14 mouse cellular contexts compared by ENCODE assay signal in the genomic region with DNA sequence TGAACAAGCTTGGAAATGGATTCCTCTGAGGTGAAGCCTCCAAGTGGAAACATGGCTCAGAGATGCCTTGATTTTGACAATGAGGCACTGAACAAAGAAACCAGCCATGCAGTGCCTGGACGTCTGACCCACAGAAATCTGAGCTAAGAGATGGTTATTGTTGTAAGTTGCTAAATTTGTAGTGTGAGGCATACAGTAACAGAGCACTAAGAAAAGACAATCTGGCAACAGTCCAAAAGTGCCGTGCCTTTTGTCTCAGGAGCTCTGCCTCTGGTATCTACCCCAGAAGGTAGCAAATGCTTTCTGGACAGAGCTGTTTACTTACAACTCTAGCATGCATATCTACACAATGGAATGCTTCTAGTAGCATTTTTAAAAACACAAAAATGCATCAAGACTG. TPM values are rescaled to one million over a fixed set of nuclear protein-coding genes. Genes with fewer than 3 reads are reported as not detected.
DNase-seq lines count a peak whose midpoint lies in the region; ATAC-seq and TF ChIP-seq lines count a peak whose summit lies in the region.
"Had no signal": no experiment of that assay in that cellular context is flagged by ENCODE, and none has a peak within 500 bp of the region (broad histone marks: within the 10 kb centered on the region; RNA-seq: fewer than 3 reads in every experiment).

No protein-coding gene starts in this region.

- no peak overlapping the region for H3K4me2 ChIP-seq in hindbrain, embryonic 13.5 days
- no peak overlapping the region for H3K4me2 ChIP-seq in hindbrain, embryonic 11.5 days (replicated peaks; ENCODE audit: low read depth, low read length)
- H3K4me2 ChIP-seq in heart, embryonic 12.5 days: no peak overlapping the region
- H3K4me2 ChIP-seq in myocyte (ENCODE audit: low read depth): peak overlapping the region; percentile 48
- H3K4me2 ChIP-seq: stomach, embryonic 15.5 days had no signal

- H3K79me2 ChIP-seq in myocyte (ENCODE audit: control insufficient read depth, insufficient read depth): peaks cover 26% of the 10 kb centered on the region

- DNase-seq in hindbrain, embryonic 11.5 days (ENCODE audit: low spot score): no peak
- DNase-seq in lung, postnatal 10 days: peak; percentile 46
- DNase-seq in lung, postnatal 25 days (ENCODE audit: low spot score): no peak
- no peak for DNase-seq in frontal cortex, adult 2 months (ENCODE audit: extremely low spot score in 1 of 2, low spot score in 1 of 2)
- DNase-seq in midbrain, embryonic 10.5 days (ENCODE audit: low spot score): no peak
- DNase-seq: right cerebral cortex, postnatal 25 days had no signal

- 31% methylated on average over 2 of the region's 2 CpGs for WGBS in hindbrain, embryonic 13.5 days
- 55% methylated on average over 2 of the region's 2 CpGs for WGBS in hindbrain, embryonic 11.5 days
- WGBS in heart, embryonic 12.5 days: 6% methylated on average over 2 of the region's 2 CpGs
- 72% methylated on average over 2 of the region's 2 CpGs for WGBS in midbrain, embryonic 10.5 days

- H3K9ac ChIP-seq in hindbrain, embryonic 13.5 days: no peak overlapping the region
- H3K9ac ChIP-seq in hindbrain, embryonic 11.5 days (ENCODE audit: low read depth, low read length): no peak overlapping the region
- H3K9ac ChIP-seq in heart, embryonic 12.5 days: no peak overlapping the region
- H3K9ac ChIP-seq: stomach, embryonic 15.5 days had no signal

- no peak for TF ChIP-seq POLR2A in myocyte (IDR thresholded peaks at IDR 0.05; ENCODE audit: insufficient read length, low read depth)

- H3K4me3 ChIP-seq in hindbrain, embryonic 13.5 days: no peak overlapping the region
- H3K4me3 ChIP-seq in hindbrain, embryonic 11.5 days (ENCODE audit: low read depth, low read length): no peak overlapping the region
- H3K4me3 ChIP-seq in heart, embryonic 12.5 days: no peak overlapping the region
- no peak overlapping the region for H3K4me3 ChIP-seq in myocyte
- H3K4me3 ChIP-seq in midbrain, embryonic 10.5 days: no peak overlapping the region
- H3K4me3 ChIP-seq: forebrain, embryonic 10.5 days; megakaryocyte, embryonic 14.5 days; stomach, embryonic 15.5 days had no signal

- H3ac ChIP-seq in myocyte (ENCODE audit: control insufficient read depth, insufficient read length): no peak overlapping the region

- H3K4me1 ChIP-seq in hindbrain, embryonic 13.5 days (replicated peaks): peaks cover 10% of the 10 kb centered on the region
- H3K4me1 ChIP-seq in hindbrain, embryonic 11.5 days (replicated peaks; ENCODE audit: control insufficient read depth, insufficient read depth, low read length): no peaks in the 10 kb centered on the region
- H3K4me1 ChIP-seq in heart, embryonic 12.5 days (replicated peaks): peaks cover 49% of the 10 kb centered on the region
- H3K4me1 ChIP-seq in midbrain, embryonic 10.5 days: no peaks in the 10 kb centered on the region
- H3K4me1 ChIP-seq: forebrain, embryonic 10.5 days; stomach, embryonic 15.5 days had no signal

- no peak for ATAC-seq in hindbrain, embryonic 13.5 days (ENCODE audit: low FRiP score)
- ATAC-seq in hindbrain, embryonic 11.5 days (ENCODE audit: low FRiP score): no peak
- peak; percentile 58; the same call in 1 of the 2 replicates for ATAC-seq in heart, embryonic 12.5 days (ENCODE audit: insufficient number of reproducible peaks, low FRiP score)
- ATAC-seq: intestine, postnatal 0 days had no signal

- H3K27me3 ChIP-seq in hindbrain, embryonic 13.5 days: no peaks in the 10 kb centered on the region
- no peaks in the 10 kb centered on the region for H3K27me3 ChIP-seq in hindbrain, embryonic 11.5 days (ENCODE audit: control insufficient read depth, insufficient read depth, low read length)
- no peaks in the 10 kb centered on the region for H3K27me3 ChIP-seq in heart, embryonic 12.5 days (replicated peaks)
- no peaks in the 10 kb centered on the region for H3K27me3 ChIP-seq in myocyte (ENCODE audit: control insufficient read depth, insufficient read depth, insufficient read length)
- H3K27me3 ChIP-seq in midbrain, embryonic 10.5 days (ENCODE audit: low read depth, poor library complexity, severe bottlenecking): no peaks in the 10 kb centered on the region
- H3K27me3 ChIP-seq: CH12.LX; stomach, embryonic 15.5 days had no signal

- peak overlapping the region; percentile 32; the same call in 1 of the 2 replicates for H3K27ac ChIP-seq in hindbrain, embryonic 13.5 days
- no peak overlapping the region for H3K27ac ChIP-seq in hindbrain, embryonic 11.5 days (ENCODE audit: low read depth, low read length)
- peak overlapping the region; percentile 68 for H3K27ac ChIP-seq in heart, embryonic 12.5 days (ENCODE audit: poor library complexity, severe bottlenecking)
- no peak overlapping the region for H3K27ac ChIP-seq in midbrain, embryonic 10.5 days (replicated peaks)
- H3K27ac ChIP-seq: forebrain, embryonic 10.5 days; stomach, embryonic 15.5 days had no signal

- H3K9me3 ChIP-seq in hindbrain, embryonic 13.5 days: no peaks in the 10 kb centered on the region
- no peaks in the 10 kb centered on the region for H3K9me3 ChIP-seq in hindbrain, embryonic 11.5 days (ENCODE audit: control insufficient read depth, low read length)
- H3K9me3 ChIP-seq in heart, embryonic 12.5 days (replicated peaks): no peaks in the 10 kb centered on the region
- H3K9me3 ChIP-seq in midbrain, embryonic 10.5 days (replicated peaks): no peaks in the 10 kb centered on the region
- H3K9me3 ChIP-seq: forebrain, embryonic 10.5 days; stomach, embryonic 15.5 days had no signal

- peaks cover 9% of the 10 kb centered on the region for H3K36me3 ChIP-seq in hindbrain, embryonic 13.5 days
- no peaks in the 10 kb centered on the region for H3K36me3 ChIP-seq in hindbrain, embryonic 11.5 days (ENCODE audit: control insufficient read depth, insufficient read depth, low read length)
- peaks cover 9% of the 10 kb centered on the region for H3K36me3 ChIP-seq in heart, embryonic 12.5 days
- peaks cover 10% of the 10 kb centered on the region for H3K36me3 ChIP-seq in myocyte (ENCODE audit: control insufficient read depth, insufficient read depth)
- peaks cover 6% of the 10 kb centered on the region for H3K36me3 ChIP-seq in midbrain, embryonic 10.5 days
- H3K36me3 ChIP-seq: stomach, embryonic 15.5 days had no signal

TF ChIP-seq in myocyte, 11 proteins besides CTCF, POLR2A, EP300 and RAD21:
- no peak for TF ChIP-seq E2F4 (IDR thresholded peaks at IDR 0.05; ENCODE audit: insufficient read depth)
- TF ChIP-seq SRF (IDR thresholded peaks at IDR 0.05; ENCODE audit: control insufficient read depth, insufficient read length, low read depth): no peak
- no peak for TF ChIP-seq POLR2AphosphoS2 (IDR thresholded peaks at IDR 0.05; ENCODE audit: insufficient read length, low read depth)
- TF ChIP-seq REST (IDR thresholded peaks at IDR 0.05; ENCODE audit: insufficient read depth, insufficient read length): no peak
- TF ChIP-seq TCF12 (IDR thresholded peaks at IDR 0.05; ENCODE audit: insufficient read depth, poor library complexity, severe bottlenecking): no peak
- no peak for TF ChIP-seq TCF3 (IDR thresholded peaks at IDR 0.05; ENCODE audit: insufficient read length, low read depth)
- TF ChIP-seq USF1 (IDR thresholded peaks at IDR 0.05; ENCODE audit: low read depth): no peak
- TF ChIP-seq MYOD1 (IDR thresholded peaks at IDR 0.05; ENCODE audit: control insufficient read depth in 1 of 3, insufficient read length in 2 of 3, low read depth in 2 of 3): no peak
- TF ChIP-seq MYOG (IDR thresholded peaks at IDR 0.05; ENCODE audit: control insufficient read depth in 1 of 3, insufficient read depth in 1 of 3, insufficient read length in 2 of 3, low read depth in 2 of 3): no peak
- no peak for TF ChIP-seq CEBPB (IDR thresholded peaks at IDR 0.05; ENCODE audit: insufficient read depth, poor library complexity, severe bottlenecking)
- no peak for TF ChIP-seq MAX (IDR thresholded peaks at IDR 0.05; ENCODE audit: low read depth)

RNA-seq across cellular contexts. Expression of a gene that starts 13.3 kb away (rescaled TPM):
- 7.4 and 8.3 TPM in 2 replicates for polyA plus RNA-seq in hindbrain, embryonic 13.5 days (2015; fragmentation: Nextera tagmentation; extraction: Ambion mirVana)
- 2.9 and 4.6 TPM in 2 replicates for polyA plus RNA-seq in hindbrain, embryonic 11.5 days (2014; fragmentation: Nextera tagmentation; extraction: Ambion mirVana)
- 4.7 and 4.9 TPM in 2 replicates for polyA plus RNA-seq in heart, embryonic 12.5 days (2016; fragmentation: Nextera tagmentation; extraction: Ambion mirVana)
- 10.2 TPM for polyA plus RNA-seq in myocyte (2012; fragmentation: generic; extraction: Trizol)
- polyA plus RNA-seq in frontal cortex, adult 2 months (2012; rRNA removed): 14.8 and 17.2 TPM in 2 replicates
- 4.2 and 4.8 TPM in 2 replicates for polyA plus RNA-seq in midbrain, embryonic 10.5 days (2016; fragmentation: Nextera tagmentation; extraction: Ambion mirVana)

RNA-seq across cellular contexts. Expression of a gene that starts 27.3 kb away (rescaled TPM):
- 77.3 and 80.0 TPM in 2 replicates for polyA plus RNA-seq in hindbrain, embryonic 13.5 days (2015; fragmentation: Nextera tagmentation; extraction: Ambion mirVana)
- polyA plus RNA-seq in hindbrain, embryonic 11.5 days (2014; fragmentation: Nextera tagmentation; extraction: Ambion mirVana): 48.3 and 48.7 TPM in 2 replicates
- polyA plus RNA-seq in heart, embryonic 12.5 days (2016; fragmentation: Nextera tagmentation; extraction: Ambion mirVana): 33.1 and 35.1 TPM in 2 replicates
- 39.2 TPM for polyA plus RNA-seq in myocyte (2012; fragmentation: generic; extraction: Trizol)
- 157 and 162 TPM in 2 replicates for polyA plus RNA-seq in frontal cortex, adult 2 months (2012; rRNA removed)
- 28.1 and 32.2 TPM in 2 replicates for polyA plus RNA-seq in midbrain, embryonic 10.5 days (2016; fragmentation: Nextera tagmentation; extraction: Ambion mirVana)

Comparison
In these comparisons a context has a peak if more than half of its experiments do, and no peak if none do; other contexts are left out.
1. H3K27ac ChIP-seq: peak in hindbrain, embryonic 13.5 days (single experiment) and heart, embryonic 12.5 days (single experiment); none in hindbrain, embryonic 11.5 days (single experiment) and midbrain, embryonic 10.5 days (single experiment).